ENCODE assay signal across 8 mouse cellular contexts in the genomic region with DNA sequence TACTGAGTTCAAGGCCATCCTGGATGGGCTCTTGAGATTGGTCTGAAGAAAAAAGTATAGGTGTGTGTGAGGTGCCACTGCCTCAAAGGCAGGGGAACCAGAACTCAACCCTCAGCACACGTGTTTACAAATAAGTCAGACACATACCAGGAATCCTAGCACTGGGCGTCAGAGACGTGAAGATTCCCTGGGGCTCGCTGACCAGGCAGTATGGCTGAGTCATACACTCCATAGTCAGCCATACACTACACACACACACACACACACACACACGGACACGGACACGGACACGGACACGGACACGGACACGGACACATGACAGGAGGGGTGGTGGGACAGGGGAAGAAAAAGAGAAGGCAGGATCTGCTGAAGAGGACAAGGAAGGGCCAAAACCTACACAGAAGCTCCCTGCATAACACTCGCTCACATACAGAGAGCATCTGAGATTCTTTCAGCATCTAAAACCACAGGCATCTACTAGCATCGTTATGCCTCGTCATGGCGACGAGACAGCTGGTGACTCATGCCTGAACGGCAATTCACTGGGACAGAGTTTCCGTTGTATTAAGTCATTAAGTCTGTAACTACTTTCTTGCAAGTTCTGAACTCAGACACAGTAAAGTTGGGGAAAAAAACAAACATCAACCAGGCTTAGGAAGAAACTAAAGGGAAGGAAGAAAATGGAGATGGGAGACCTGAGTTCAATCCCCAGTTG. TPM values are rescaled to one million over a fixed set of nuclear protein-coding genes. Genes with fewer than 3 reads are reported as not detected.
DNase-seq lines count a peak whose midpoint lies in the region; ATAC-seq and TF ChIP-seq lines count a peak whose summit lies in the region.

No protein-coding gene starts in this region.

- no peak for ATAC-seq in limb, embryonic 14.5 days (ENCODE audit: low FRiP score, low read depth)
- peak; percentile 75 for ATAC-seq in inflammation-experienced regulatory T-cells, adult 6 months
- no peak for ATAC-seq in intestine, embryonic 15.5 days
- no peak for ATAC-seq in forebrain, embryonic 15.5 days (replicated peaks)

- peak; percentile 65 for DNase-seq in limb, embryonic 14.5 days (ENCODE audit: low spot score)
- no peak for DNase-seq in limb, embryonic 10.5 days (ENCODE audit: low spot score)
- peak; percentile 76 for DNase-seq in T-cell, adult 2 months (ENCODE audit: low spot score)
- peak; percentile 56 for DNase-seq in thymus, postnatal 14 days
- no peak for DNase-seq in cerebellum, adult 18-20 months

- H3K27ac ChIP-seq in limb, embryonic 14.5 days (replicated peaks; ENCODE audit: low read depth, low read length): no peak overlapping the region
- no peak overlapping the region for H3K27ac ChIP-seq in limb, embryonic 10.5 days
- no peak overlapping the region for H3K27ac ChIP-seq in intestine, embryonic 15.5 days
- no peak overlapping the region for H3K27ac ChIP-seq in forebrain, embryonic 15.5 days (replicated peaks)

- TF ChIP-seq POLR2A in limb, embryonic 14.5 days (IDR thresholded peaks at IDR 0.05; ENCODE audit: borderline replicate concordance, extremely low read depth, insufficient read depth, insufficient read length): no peak

- H3K9ac ChIP-seq in limb, embryonic 14.5 days (ENCODE audit: low read depth, low read length, severe bottlenecking): no peak overlapping the region
- H3K9ac ChIP-seq in intestine, embryonic 15.5 days: no peak overlapping the region
- no peak overlapping the region for H3K9ac ChIP-seq in forebrain, embryonic 15.5 days (replicated peaks)

- H3K27me3 ChIP-seq in limb, embryonic 14.5 days (ENCODE audit: control insufficient read depth, insufficient read depth, low read length): no peaks in the 10 kb centered on the region
- no peaks in the 10 kb centered on the region for H3K27me3 ChIP-seq in limb, embryonic 10.5 days (ENCODE audit: low read depth, poor library complexity, severe bottlenecking)
- H3K27me3 ChIP-seq in intestine, embryonic 15.5 days (replicated peaks): no peaks in the 10 kb centered on the region
- H3K27me3 ChIP-seq in forebrain, embryonic 15.5 days: no peaks in the 10 kb centered on the region

- 62% methylated on average over 18 of the region's 18 CpGs for WGBS in limb, embryonic 14.5 days
- 83% methylated on average over 18 of the region's 18 CpGs for WGBS in limb, embryonic 10.5 days
- WGBS in intestine, embryonic 15.5 days: 67% methylated on average over 18 of the region's 18 CpGs
- 75% methylated on average over 18 of the region's 18 CpGs for WGBS in forebrain, embryonic 15.5 days

- H3K4me2 ChIP-seq in limb, embryonic 14.5 days (replicated peaks; ENCODE audit: low read depth, low read length, severe bottlenecking): no peak overlapping the region
- H3K4me2 ChIP-seq in intestine, embryonic 15.5 days (replicated peaks): no peak overlapping the region
- no peak overlapping the region for H3K4me2 ChIP-seq in forebrain, embryonic 15.5 days (replicated peaks)

- H3K9me3 ChIP-seq in limb, embryonic 14.5 days (ENCODE audit: control insufficient read depth, low read length): no peaks in the 10 kb centered on the region
- H3K9me3 ChIP-seq in limb, embryonic 10.5 days (replicated peaks): no peaks in the 10 kb centered on the region
- no peaks in the 10 kb centered on the region for H3K9me3 ChIP-seq in intestine, embryonic 15.5 days
- H3K9me3 ChIP-seq in forebrain, embryonic 15.5 days: no peaks in the 10 kb centered on the region

- H3K4me1 ChIP-seq in limb, embryonic 14.5 days (ENCODE audit: control insufficient read depth, insufficient read depth, low read length): peaks cover 22% of the 10 kb centered on the region
- no peaks in the 10 kb centered on the region; the same call in 1 of the 2 replicates for H3K4me1 ChIP-seq in limb, embryonic 10.5 days
- peaks cover 11% of the 10 kb centered on the region; the same call in 1 of the 2 replicates for H3K4me1 ChIP-seq in intestine, embryonic 15.5 days (replicated peaks)
- peaks cover 7% of the 10 kb centered on the region; the same call in 1 of the 2 replicates for H3K4me1 ChIP-seq in forebrain, embryonic 15.5 days

- no peak overlapping the region for H3K4me3 ChIP-seq in limb, embryonic 14.5 days (replicated peaks; ENCODE audit: low read length)
- no peak overlapping the region for H3K4me3 ChIP-seq in limb, embryonic 10.5 days
- no peak overlapping the region for H3K4me3 ChIP-seq in intestine, embryonic 15.5 days (replicated peaks)
- H3K4me3 ChIP-seq in forebrain, embryonic 15.5 days: no peak overlapping the region

- no peaks in the 10 kb centered on the region for H3K36me3 ChIP-seq in limb, embryonic 14.5 days (ENCODE audit: control insufficient read depth, insufficient read depth, low read length)
- no peaks in the 10 kb centered on the region for H3K36me3 ChIP-seq in limb, embryonic 10.5 days
- no peaks in the 10 kb centered on the region for H3K36me3 ChIP-seq in intestine, embryonic 15.5 days
- H3K36me3 ChIP-seq in forebrain, embryonic 15.5 days: no peaks in the 10 kb centered on the region

RNA-seq across cellular contexts. Expression of gene Iqgap1, which starts 2.5 kb away (rescaled TPM):
- 43.9 and 48.4 TPM in 2 replicates for polyA plus RNA-seq in limb, embryonic 14.5 days (2012; rRNA removed)
- 88.5 and 93.2 TPM in 2 replicates for polyA plus RNA-seq in limb, embryonic 14.5 days (2014; fragmentation: Nextera tagmentation; extraction: Ambion mirVana)
- 21.8 and 25.4 TPM in 2 replicates for polyA plus RNA-seq in limb, embryonic 10.5 days (2016; fragmentation: Nextera tagmentation; extraction: Ambion mirVana)
- 100 to 1,000 TPM; 197 to 297 (median 271) TPM for polyA plus RNA-seq in inflammation-experienced regulatory T-cells, adult 6 months (2017; shearing (Covaris generic))
- polyA plus RNA-seq in intestine, embryonic 15.5 days (2015; fragmentation: Nextera tagmentation; extraction: Ambion mirVana): 72.9 and 76.2 TPM in 2 replicates
- polyA plus RNA-seq in forebrain, embryonic 15.5 days (2015; fragmentation: Nextera tagmentation; extraction: Ambion mirVana): 21.7 and 23.3 TPM in 2 replicates

RNA-seq across cellular contexts. Expression of gene Zscan2, which starts 32.4 kb away (rescaled TPM):
- 17.3 and 19.8 TPM in 2 replicates for polyA plus RNA-seq in limb, embryonic 14.5 days (2012; rRNA removed)
- polyA plus RNA-seq in limb, embryonic 14.5 days (2014; fragmentation: Nextera tagmentation; extraction: Ambion mirVana): 2.7 and 2.8 TPM in 2 replicates
- polyA plus RNA-seq in limb, embryonic 10.5 days (2016; fragmentation: Nextera tagmentation; extraction: Ambion mirVana): 4.0 and 4.3 TPM in 2 replicates
- polyA plus RNA-seq in inflammation-experienced regulatory T-cells, adult 6 months (2017; shearing (Covaris generic)): 1 to 10 TPM; 2.4 to 3.1 (median 2.6) TPM
- polyA plus RNA-seq in intestine, embryonic 15.5 days (2015; fragmentation: Nextera tagmentation; extraction: Ambion mirVana): 1.1 and 1.6 TPM in 2 replicates
- polyA plus RNA-seq in forebrain, embryonic 15.5 days (2015; fragmentation: Nextera tagmentation; extraction: Ambion mirVana): 4.6 and 5.9 TPM in 2 replicates

Comparison
In these comparisons a context has a peak if more than half of its experiments do, and no peak if none do; other contexts are left out.
1. DNase-seq: peak in limb, embryonic 14.5 days (single experiment), T-cell, adult 2 months (single experiment) and thymus, postnatal 14 days (single experiment); none in limb, embryonic 10.5 days (single experiment) and cerebellum, adult 18-20 months (0 of 2).